Mouse (Mus musculus) pancreas, adult 10 weeks (tissue): ENCODE measurements around the gene Hint1. TPM values are rescaled to one million over a fixed set of nuclear protein-coding genes. Genes with fewer than 3 reads are reported as not detected.

ENCODE experiments used
- polyA plus RNA-seq: library from polyadenylated mRNA; stranded (reverse); fragments of 350-450 nt; fragmentation: Illumina TruSeq; extraction: RNeasy Lipid Tissue Mini Kit (QIAGEN cat#74804); gene quantifications from one replicate; pipeline ENCODE4 v1.2.3, GENCODE M21; 2015; ENCODE audit warnings: low read depth, low replicate concordance; ENCODE audit not compliant: insufficient read depth

Gene Hint1
- 90.0 TPM for polyA plus RNA-seq

DNA sequence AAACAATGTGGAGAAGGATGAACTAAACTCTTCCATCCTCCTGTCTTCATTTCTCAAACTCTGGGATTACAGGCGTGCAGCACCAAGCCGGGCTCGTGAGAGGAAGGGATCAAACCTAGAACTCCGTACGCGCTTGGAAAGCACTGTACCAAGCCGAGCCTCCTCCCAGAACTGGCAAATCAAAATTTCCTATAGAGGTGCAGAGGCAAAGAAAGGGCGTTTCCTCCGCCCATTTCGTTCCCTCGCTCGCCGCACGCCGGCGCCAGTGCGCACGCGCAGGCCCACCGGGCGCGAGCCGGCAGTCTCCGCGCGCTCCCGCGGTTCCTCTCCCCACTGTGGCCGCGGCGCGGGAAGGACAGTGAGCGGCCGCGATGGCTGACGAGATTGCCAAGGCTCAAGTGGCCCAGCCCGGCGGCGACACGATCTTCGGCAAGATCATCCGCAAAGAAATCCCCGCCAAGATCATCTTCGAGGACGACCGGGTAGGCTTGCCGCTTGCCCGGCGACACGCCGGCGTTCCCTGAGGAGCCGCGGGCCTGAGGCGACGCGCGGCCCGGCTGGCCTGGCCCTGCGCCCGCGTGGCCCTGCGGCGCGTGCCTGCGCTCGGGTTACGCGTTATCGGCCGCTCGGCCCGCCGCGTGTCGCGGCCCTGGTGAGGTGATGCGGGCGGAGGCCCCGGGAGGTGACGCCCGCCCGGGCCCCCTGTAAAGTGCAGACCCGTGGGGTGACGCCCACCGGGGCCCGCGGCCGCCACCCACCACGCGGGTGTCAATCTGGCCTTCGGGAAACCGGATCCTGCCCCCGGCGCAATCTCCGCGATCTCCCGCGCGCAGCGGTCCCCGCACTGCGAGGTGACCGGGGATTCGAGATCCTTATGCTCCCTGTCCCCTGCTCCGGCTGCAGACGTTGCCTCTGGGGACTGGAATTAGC is at the start of gene Hint1:
TSS of gene Hint1 (plus strand) at position 265 of the 930 bp plus-strand sequence.

DNA sequence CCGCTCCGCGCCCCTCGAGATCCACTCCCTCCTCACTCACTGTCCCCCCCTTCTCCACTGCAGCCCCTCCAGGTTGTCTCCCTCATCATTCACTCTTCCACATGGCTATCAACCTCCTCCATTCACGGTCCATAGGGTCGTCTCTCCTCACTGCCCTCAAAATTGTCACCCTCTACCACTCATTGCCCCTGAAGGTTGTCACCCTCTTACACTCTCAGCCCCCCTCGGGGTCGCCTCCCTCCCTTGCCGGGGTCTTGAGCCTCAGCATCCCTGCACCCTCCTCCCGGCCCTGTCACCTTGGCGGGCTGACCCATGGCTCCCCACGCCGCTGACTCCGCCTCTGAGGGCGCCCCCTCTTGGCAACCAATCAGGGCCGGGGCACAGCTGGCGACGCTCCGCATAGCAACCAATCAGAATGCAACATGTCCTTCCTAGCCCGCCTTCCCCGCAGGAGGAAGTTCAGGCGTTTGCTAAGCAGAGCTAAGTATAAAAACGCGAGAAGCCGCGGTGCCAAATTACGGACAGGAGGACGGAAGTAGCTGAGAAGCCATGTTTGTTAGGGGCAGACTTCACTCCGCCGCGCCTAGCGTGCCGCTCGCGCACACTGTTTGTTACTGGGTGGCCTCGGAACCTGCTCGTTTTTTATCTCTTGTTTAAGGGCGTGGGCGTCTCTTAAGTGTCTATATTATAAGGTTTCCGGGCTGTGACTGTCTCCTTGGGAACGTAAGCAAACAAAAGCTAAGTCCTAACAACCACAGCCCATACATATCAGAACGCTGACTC is 5.7 kb upstream of the Hint1 start, which contains the start of gene Lyrm7:
TSS of gene Lyrm7 (minus strand) at position 661 of the 783 bp plus-strand sequence.

DNA sequence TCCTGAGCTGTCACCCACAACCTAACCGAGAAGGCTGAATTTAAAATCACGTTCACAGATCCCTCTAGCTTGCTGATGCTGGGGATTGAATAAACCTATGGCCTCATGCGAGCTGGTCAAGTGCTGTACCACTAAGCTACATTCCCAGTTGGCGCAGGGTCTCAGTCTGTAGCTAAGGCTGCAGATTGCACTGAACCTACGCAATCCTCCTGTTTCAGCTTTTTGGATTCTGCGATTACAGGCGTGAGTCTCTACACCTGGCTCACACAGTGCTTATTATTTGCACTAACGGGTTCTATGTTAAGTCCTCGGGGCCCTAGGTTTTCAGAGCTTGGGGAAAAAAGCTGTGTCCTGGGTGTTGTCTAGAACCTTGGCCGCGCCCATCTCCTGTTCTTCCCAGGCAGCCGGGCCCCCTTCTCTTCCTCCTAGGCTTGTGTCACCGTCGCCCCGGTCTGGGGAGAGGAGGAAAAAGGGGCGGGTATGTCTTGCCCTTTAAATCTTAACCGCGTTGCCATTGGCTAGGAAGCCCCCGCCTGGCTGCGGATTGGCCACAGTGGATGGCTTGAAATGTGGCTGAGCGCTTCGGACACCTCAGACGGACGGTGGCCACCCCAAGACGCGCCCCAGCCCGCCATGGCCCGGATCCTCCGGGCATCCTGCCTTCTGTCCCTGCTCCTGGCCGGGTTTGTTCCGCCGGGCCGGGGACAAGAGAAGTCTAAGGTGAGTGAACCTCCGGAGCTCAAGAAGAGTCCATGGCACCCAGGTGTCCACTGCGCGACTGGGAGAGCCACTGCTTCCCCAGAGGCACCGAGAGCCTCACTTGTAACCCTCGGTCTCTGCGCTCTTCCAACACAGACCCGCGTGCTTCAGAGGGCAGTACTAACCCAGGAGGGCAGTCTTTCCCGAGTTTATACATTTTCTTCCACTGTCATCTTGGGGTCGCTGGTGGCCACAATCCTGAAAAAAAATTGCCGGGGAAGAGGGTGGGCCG is 36.4 kb downstream of the Hint1 start, which contains the start of gene Gpx3:
TSS of gene Gpx3 (plus strand) at position 121 of the 991 bp plus-strand sequence.

Other genes starting within 250 kb of the Hint1 start
- 5.9 TPM for gene Cdc42se2, start 78.7 kb upstream of the Hint1 start, polyA plus RNA-seq
- 0.54 TPM for gene Lyrm7, start 5.5 kb upstream of the Hint1 start, polyA plus RNA-seq
- 106 TPM for gene Gpx3, start 36.1 kb downstream of the Hint1 start, polyA plus RNA-seq
- gene Tnip1, start 96.5 kb downstream of the Hint1 start, polyA plus RNA-seq = 5.6 TPM
- gene Anxa6, start 167.1 kb downstream of the Hint1 start, polyA plus RNA-seq = 29.6 TPM
- gene Ccdc69, start 211.7 kb downstream of the Hint1 start, polyA plus RNA-seq = 1.2 TPM
- 8.0 TPM for gene Gm2a, start 231.7 kb downstream of the Hint1 start, polyA plus RNA-seq